Mouse (Mus musculus) forebrain, embryonic 14.5 days (tissue): Measurements from ENCODE around the gene Gpalpp1. TPM values are rescaled to one million over a fixed set of nuclear protein-coding genes. Genes with fewer than 3 reads are reported as not detected.

Experiments used
- ATAC-seq: fragments of 200-750 bp; cut with Nextera tagmentation; 2 replicates; pipeline ENCODE4 v1.8.0; 2017; ENCODE audit warnings: mild to moderate bottlenecking, moderate library complexity
- DNase-seq: peaks from one replicate; pipeline ENCODE4 v3.0.0-alpha.2; 2015; ENCODE audit warnings: low spot score
- H3K27ac ChIP-seq: fragments of 300-500 bp; sonication (generic); 2 replicates; pipeline ENCODE4 v1.5.1; 2014; ENCODE audit warnings: low read depth, mild to moderate bottlenecking, control low read depth, low read length, moderate library complexity
- H3K27me3 ChIP-seq: fragments of 300-500 bp; sonication (generic); replicated peaks from 2 replicates; pipeline ENCODE4 v1.6.1; 2014; ENCODE audit warnings: low read length, control low read depth, mixed read lengths; ENCODE audit not compliant: control insufficient read depth, insufficient read depth
- H3K36me3 ChIP-seq: fragments of 300-500 bp; sonication (generic); 2 replicates; pipeline ENCODE4 v1.6.1; 2014; ENCODE audit warnings: low read length, control low read depth; ENCODE audit not compliant: control insufficient read depth, insufficient read depth
- H3K4me1 ChIP-seq: fragments of 300-500 bp; sonication (generic); 2 replicates; pipeline ENCODE4 v1.6.1; 2014; ENCODE audit warnings: antibody characterized with exemption, low read length, control low read depth; ENCODE audit not compliant: control insufficient read depth, insufficient read depth
- H3K4me2 ChIP-seq: fragments of 300-500 bp; sonication (generic); 2 replicates; pipeline ENCODE4 v1.6.1; 2014; ENCODE audit warnings: mild to moderate bottlenecking, control low read depth, low read length
- H3K4me3 ChIP-seq: fragments of 300-500 bp; sonication (generic); 2 replicates; pipeline ENCODE4 v1.5.1; 2014; ENCODE audit warnings: low read depth, low read length, control low read depth
- H3K9ac ChIP-seq: fragments of 300-500 bp; sonication (generic); 2 replicates; pipeline ENCODE4 v1.6.1; 2014; ENCODE audit warnings: mild to moderate bottlenecking, low read length, control low read depth, moderate library complexity
- H3K9me3 ChIP-seq: fragments of 300-500 bp; sonication (generic); replicated peaks from 2 replicates; pipeline ENCODE4 v1.6.1; 2016; ENCODE audit warnings: low read length, control low read depth, mixed read lengths; ENCODE audit not compliant: control insufficient read depth
- WGBS: fragments of 180-500 bp; shearing (Covaris S2); extraction: QIAGEN DNeasy Blood & Tissue Kit; methylation state at CpG from one replicate; pipeline ENCODE4 v1.1.7; 2014; 5-methylcytosine and 5-hydroxymethylcytosine counted together
- polyA plus RNA-seq: library from polyadenylated mRNA; unstranded; fragments of >200 nt; fragmentation: Nextera tagmentation; extraction: Ambion mirVana; gene quantifications from 2 replicates; pipeline ENCODE4 v1.2.1, GENCODE M21; 2014

Gene Gpalpp1
- polyA plus RNA-seq, 1 experiment from 2014 or later, result 13.0 TPM

DNA sequence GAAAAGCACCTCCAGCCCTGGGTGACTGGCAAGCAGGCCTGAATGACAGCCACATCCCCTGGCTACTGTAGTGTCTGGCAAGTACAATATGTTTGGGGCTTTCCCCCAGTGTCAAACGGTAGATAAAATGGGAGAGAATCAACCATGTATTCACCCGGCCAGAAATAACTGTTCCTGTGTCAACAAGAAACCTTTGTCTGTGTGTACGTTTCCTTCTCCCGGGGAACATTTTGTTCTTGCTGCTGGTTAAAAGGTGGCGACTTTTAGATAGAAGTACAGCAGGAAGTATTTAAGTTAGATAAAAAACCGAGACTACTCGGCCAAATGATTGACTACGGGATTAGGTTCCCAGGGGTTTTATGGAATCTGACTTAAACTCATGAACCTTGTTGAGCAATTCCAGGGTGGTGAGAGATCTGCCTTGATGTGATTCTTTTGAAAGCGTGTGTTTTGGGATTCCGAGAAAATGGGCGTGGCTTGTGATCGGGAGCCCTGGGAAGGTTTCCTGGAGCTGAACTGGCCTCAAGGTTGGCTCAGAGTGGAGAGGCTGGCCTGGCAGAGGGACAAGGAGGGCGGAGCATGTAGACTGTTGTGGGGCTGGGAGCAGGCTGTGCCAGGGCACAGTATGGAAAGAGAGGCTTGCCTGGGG lies 39.1 kb upstream of the Gpalpp1 start:
- DNase-seq (peak; percentile 76), ATAC-seq (peak; percentile 36; the same call in 1 of the 2 replicates)
- H3K36me3 ChIP-seq, result no peaks in the 10 kb centered on the region
- peak overlapping the region; percentile 27; the same call in 1 of the 2 replicates for H3K27ac ChIP-seq
- H3K9ac ChIP-seq, result no peak overlapping the region
- no peaks in the 10 kb centered on the region for H3K9me3 ChIP-seq
- H3K4me2 ChIP-seq, result peak overlapping the region; percentile 8; the same call in 1 of the 2 replicates
- WGBS, result 30% methylated on average over 13 of the region's 13 CpGs
- H3K27me3 ChIP-seq, result no peaks in the 10 kb centered on the region
- H3K4me1 ChIP-seq, result peaks cover 17% of the 10 kb centered on the region
- no peak overlapping the region for H3K4me3 ChIP-seq

- Histone ChIP-seq H3K9ac (no peak overlapping the region), H3K4me1 (peaks cover 14% of the 10 kb centered on the region), H3K27me3 (no peaks in the 10 kb centered on the region), H3K27ac (no peak overlapping the region), H3K4me2 (no peak overlapping the region), H3K9me3 (no peaks in the 10 kb centered on the region), H3K36me3 (no peaks in the 10 kb centered on the region), H3K4me3 (no peak overlapping the region)
- ATAC-seq (no peak), DNase-seq (no peak)
- WGBS, result 89% methylated on average over 10 of the region's 10 CpGs
These were observed 37.7 kb upstream of the Gpalpp1 start for GRCm38 (mm10) chr14:76148294-76148693.

DNA sequence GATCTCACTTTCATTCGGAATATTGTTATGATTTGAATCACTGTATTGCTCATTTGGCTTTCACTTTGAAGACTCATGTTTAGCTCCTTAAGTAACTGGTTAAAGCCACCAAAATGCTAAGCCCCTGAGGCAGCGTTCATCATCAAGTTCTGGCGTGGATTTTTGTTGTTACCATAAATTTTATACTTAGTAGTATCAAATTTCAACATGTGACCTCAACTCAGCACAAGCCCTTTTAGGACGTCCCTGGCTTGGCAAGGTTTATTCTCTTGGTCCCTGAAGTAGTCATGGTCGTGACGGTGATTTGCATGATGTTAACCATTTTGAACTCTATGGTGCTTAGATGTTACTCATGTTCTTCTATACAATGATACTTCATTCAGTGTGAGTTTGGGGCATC lies 36.5 kb upstream of the Gpalpp1 start:
- peaks cover 9% of the 10 kb centered on the region for H3K4me1 ChIP-seq
- no peak overlapping the region for H3K4me2 ChIP-seq
- no peaks in the 10 kb centered on the region for H3K36me3 ChIP-seq
- no peaks in the 10 kb centered on the region for H3K27me3 ChIP-seq
- no peak overlapping the region for H3K9ac ChIP-seq
- WGBS, result 83% methylated on average over 6 of the region's 6 CpGs
- H3K9me3 ChIP-seq, result no peaks in the 10 kb centered on the region
- no peak for DNase-seq
- H3K27ac ChIP-seq, result no peak overlapping the region
- ATAC-seq, result no peak
- no peak overlapping the region for H3K4me3 ChIP-seq

- Histone ChIP-seq H3K9ac (no peak overlapping the region), H3K27me3 (no peaks in the 10 kb centered on the region), H3K27ac (no peak overlapping the region), H3K4me1 (peaks cover 9% of the 10 kb centered on the region), H3K4me3 (no peak overlapping the region), H3K36me3 (no peaks in the 10 kb centered on the region), H3K4me2 (no peak overlapping the region), H3K9me3 (no peaks in the 10 kb centered on the region)
- WGBS, result 61% methylated on average over 7 of the region's 7 CpGs
- DNase-seq (no peak), ATAC-seq (no peak)
These were observed 35.3 kb upstream of the Gpalpp1 start for GRCm38 (mm10) chr14:76145868-76146267.

DNA sequence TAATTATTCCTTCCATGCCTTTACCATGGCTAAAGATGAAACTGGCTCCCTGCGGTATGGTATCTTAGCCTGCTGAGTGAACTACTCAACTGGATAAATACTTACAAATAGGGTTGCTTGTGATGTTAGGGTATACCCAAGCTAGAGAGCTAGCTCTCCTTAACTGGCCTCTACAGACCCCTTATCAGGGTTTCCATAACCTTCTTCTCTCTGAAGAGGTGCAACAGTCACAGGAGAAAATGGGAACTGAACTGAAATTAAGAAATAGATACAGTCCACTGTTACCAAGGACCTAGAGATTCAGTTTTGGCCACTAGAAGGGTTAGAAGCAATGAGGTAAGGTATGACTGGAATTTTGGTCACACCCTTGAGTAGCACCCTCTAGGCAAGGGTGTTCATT lies 34.7 kb upstream of the Gpalpp1 start:
- Histone ChIP-seq H3K27ac (no peak overlapping the region), H3K9me3 (no peaks in the 10 kb centered on the region), H3K4me2 (no peak overlapping the region), H3K36me3 (no peaks in the 10 kb centered on the region), H3K9ac (no peak overlapping the region), H3K4me1 (peaks cover 5% of the 10 kb centered on the region), H3K4me3 (no peak overlapping the region), H3K27me3 (no peaks in the 10 kb centered on the region)
- ATAC-seq, result no peak
- no peak for DNase-seq
- WGBS, result 97% methylated on average over 1 of the region's 1 CpGs

DNA sequence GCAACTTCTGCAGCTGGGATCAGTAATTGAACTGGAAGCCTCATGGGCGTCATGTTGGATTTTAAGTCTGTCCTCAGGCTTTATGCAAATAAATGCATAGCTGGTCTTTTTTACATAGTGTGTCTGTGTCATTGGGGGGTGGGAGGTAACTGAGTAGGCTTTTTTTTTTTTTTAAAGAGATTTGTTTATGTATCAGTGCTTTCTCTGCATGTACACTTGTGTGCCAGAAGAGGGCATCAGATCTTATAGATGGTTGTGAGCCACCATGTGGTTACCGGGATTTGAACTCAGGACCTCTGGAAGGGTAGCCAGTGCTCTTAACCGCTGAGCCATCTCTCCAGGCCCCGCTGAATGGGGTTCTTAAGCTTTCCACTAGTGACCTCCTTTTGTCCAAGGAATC lies 24.4 kb upstream of the Gpalpp1 start:
- Histone ChIP-seq H3K4me2 (no peak overlapping the region), H3K4me1 (no peaks in the 10 kb centered on the region), H3K9me3 (no peaks in the 10 kb centered on the region), H3K27me3 (no peaks in the 10 kb centered on the region), H3K27ac (no peak overlapping the region), H3K9ac (no peak overlapping the region), H3K4me3 (no peak overlapping the region), H3K36me3 (peaks cover 56% of the 10 kb centered on the region)
- WGBS, result 95% methylated on average over 4 of the region's 4 CpGs
- no peak for DNase-seq
- no peak for ATAC-seq

GRCm38 (mm10) chr14:76128174-76128573 lies 17.6 kb upstream of the Gpalpp1 start:
- H3K4me2 ChIP-seq, result no peak overlapping the region
- H3K27ac ChIP-seq, result no peak overlapping the region
- no peak overlapping the region for H3K9ac ChIP-seq
- H3K4me1 ChIP-seq, result no peaks in the 10 kb centered on the region
- H3K36me3 ChIP-seq, result peaks cover 84% of the 10 kb centered on the region
- no peaks in the 10 kb centered on the region for H3K9me3 ChIP-seq
- DNase-seq, result no peak
- no peak for ATAC-seq
- WGBS, result 95% methylated on average over 4 of the region's 4 CpGs
- H3K27me3 ChIP-seq, result no peaks in the 10 kb centered on the region
- H3K4me3 ChIP-seq, result no peak overlapping the region

GRCm38 (mm10) chr14:76127311-76127710 lies 16.8 kb upstream of the Gpalpp1 start:
- ATAC-seq, result no peak
- no peaks in the 10 kb centered on the region for H3K27me3 ChIP-seq
- no peaks in the 10 kb centered on the region for H3K4me1 ChIP-seq
- no peak overlapping the region for H3K9ac ChIP-seq
- peaks cover 84% of the 10 kb centered on the region for H3K36me3 ChIP-seq
- 68% methylated on average over 3 of the region's 3 CpGs for WGBS
- H3K27ac ChIP-seq, result no peak overlapping the region
- H3K9me3 ChIP-seq, result no peaks in the 10 kb centered on the region
- no peak for DNase-seq
- no peak overlapping the region for H3K4me2 ChIP-seq
- no peak overlapping the region for H3K4me3 ChIP-seq

DNA sequence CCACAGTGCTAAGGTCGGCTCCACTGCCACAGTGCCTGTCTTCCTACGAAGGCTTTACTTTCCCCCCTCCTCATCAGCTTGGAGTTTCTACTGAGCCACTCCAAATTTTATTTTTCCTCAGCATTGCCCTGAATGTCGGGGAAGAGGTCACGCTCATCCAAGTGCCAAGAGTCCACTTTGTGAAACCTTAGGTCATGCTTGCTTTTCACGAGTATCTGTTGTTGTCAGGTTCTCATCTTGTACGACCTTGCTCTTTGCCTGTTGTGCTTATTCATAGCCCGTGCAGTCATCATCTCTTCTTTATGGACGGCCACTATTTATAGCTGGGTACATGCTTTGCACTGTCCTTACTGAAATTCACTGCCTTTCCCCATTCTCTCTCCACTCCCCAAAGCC lies 12.1 kb upstream of the Gpalpp1 start:
- Histone ChIP-seq H3K9me3 (no peaks in the 10 kb centered on the region), H3K4me1 (no peaks in the 10 kb centered on the region), H3K4me3 (no peak overlapping the region), H3K9ac (no peak overlapping the region), H3K27me3 (no peaks in the 10 kb centered on the region), H3K36me3 (peaks cover 74% of the 10 kb centered on the region), H3K4me2 (no peak overlapping the region), H3K27ac (no peak overlapping the region)
- ATAC-seq (no peak), DNase-seq (no peak)
- 88% methylated on average over 8 of the region's 8 CpGs for WGBS
